Mouse (Mus musculus): ENCODE data around the gene Gm28047. TPM values are rescaled to one million over a fixed set of nuclear protein-coding genes. Genes with fewer than 3 reads are reported as not detected.

Gm28047 gene
- polyA plus RNA-seq, 1 experiment from 2014 or later: not detected

- ATAC-seq (ENCODE audit: insufficient number of reproducible peaks, insufficient read depth, low FRiP score, low read depth): no peak
- 86% methylated on average over 1 of the region's 1 CpGs for WGBS
- no peak overlapping the region for H3K4me2 ChIP-seq (replicated peaks; ENCODE audit: low read depth, low read length)
- peaks cover 49% of the 10 kb centered on the region for H3K36me3 ChIP-seq (ENCODE audit: control insufficient read depth, insufficient read depth, low read length)
- no peak overlapping the region for H3K27ac ChIP-seq (ENCODE audit: low read length)
- H3K9me3 ChIP-seq (ENCODE audit: control insufficient read depth, low read depth, low read length): no peaks in the 10 kb centered on the region
- H3K4me1 ChIP-seq (ENCODE audit: control insufficient read depth, insufficient read depth, low read length): no peaks in the 10 kb centered on the region
- no peaks in the 10 kb centered on the region for H3K27me3 ChIP-seq (ENCODE audit: control insufficient read depth, insufficient read depth, low read length)
- no peak overlapping the region for H3K9ac ChIP-seq (replicated peaks; ENCODE audit: low read depth, low read length)
- H3K4me3 ChIP-seq (ENCODE audit: low read depth, low read length): no peak overlapping the region
Observed at GRCm38 (mm10) chr15:102555581-102555980, 69.3 kb downstream of the Gm28047 start.

GRCm38 (mm10) chr15:102552599-102552998 is 72.3 kb downstream of the Gm28047 start:
- no peak for ATAC-seq (ENCODE audit: insufficient number of reproducible peaks, insufficient read depth, low FRiP score, low read depth)
- H3K36me3 ChIP-seq (ENCODE audit: control insufficient read depth, insufficient read depth, low read length): peaks cover 51% of the 10 kb centered on the region
- WGBS: 95% methylated on average over 5 of the region's 5 CpGs

GRCm38 (mm10) chr15:102547478-102547877 is 77.4 kb downstream of the Gm28047 start:
- Histone ChIP-seq H3K9me3 (ENCODE audit: control insufficient read depth, low read depth, low read length) (no peaks in the 10 kb centered on the region), H3K4me3 (ENCODE audit: low read depth, low read length) (no peak overlapping the region), H3K27ac (ENCODE audit: low read length) (no peak overlapping the region), H3K36me3 (ENCODE audit: control insufficient read depth, insufficient read depth, low read length) (peaks cover 51% of the 10 kb centered on the region), H3K4me2 (replicated peaks; ENCODE audit: low read depth, low read length) (no peak overlapping the region), H3K27me3 (ENCODE audit: control insufficient read depth, insufficient read depth, low read length) (no peaks in the 10 kb centered on the region), H3K4me1 (ENCODE audit: control insufficient read depth, insufficient read depth, low read length) (no peaks in the 10 kb centered on the region), H3K9ac (replicated peaks; ENCODE audit: low read depth, low read length) (no peak overlapping the region)
- ATAC-seq (ENCODE audit: insufficient number of reproducible peaks, insufficient read depth, low FRiP score, low read depth): no peak
- 95% methylated on average over 3 of the region's 3 CpGs for WGBS

More at GRCm38 (mm10) chr15:102552599-102552998, 72.3 kb downstream of the Gm28047 start:
- H3K4me3 ChIP-seq (ENCODE audit: low read depth, low read length): no peak overlapping the region
- H3K27me3 ChIP-seq (ENCODE audit: control insufficient read depth, insufficient read depth, low read length): no peaks in the 10 kb centered on the region
- no peaks in the 10 kb centered on the region for H3K9me3 ChIP-seq (ENCODE audit: control insufficient read depth, low read depth, low read length)
- no peak overlapping the region for H3K4me2 ChIP-seq (replicated peaks; ENCODE audit: low read depth, low read length)
- no peak overlapping the region for H3K27ac ChIP-seq (ENCODE audit: low read length)
- H3K4me1 ChIP-seq (ENCODE audit: control insufficient read depth, insufficient read depth, low read length): no peaks in the 10 kb centered on the region
- no peak overlapping the region for H3K9ac ChIP-seq (replicated peaks; ENCODE audit: low read depth, low read length)

GRCm38 (mm10) chr15:102546677-102547427 is 78.0 kb downstream of the Gm28047 start:
- no peaks in the 10 kb centered on the region for H3K4me1 ChIP-seq (ENCODE audit: control insufficient read depth, insufficient read depth, low read length)
- H3K27ac ChIP-seq (ENCODE audit: low read length): no peak overlapping the region
- no peaks in the 10 kb centered on the region for H3K27me3 ChIP-seq (ENCODE audit: control insufficient read depth, insufficient read depth, low read length)
- no peak for ATAC-seq (ENCODE audit: insufficient number of reproducible peaks, insufficient read depth, low FRiP score, low read depth)
- 87% methylated on average over 3 of the region's 3 CpGs for WGBS
- no peak overlapping the region for H3K4me2 ChIP-seq (replicated peaks; ENCODE audit: low read depth, low read length)
- H3K4me3 ChIP-seq (ENCODE audit: low read depth, low read length): no peak overlapping the region
- H3K36me3 ChIP-seq (ENCODE audit: control insufficient read depth, insufficient read depth, low read length): peaks cover 53% of the 10 kb centered on the region
- no peak overlapping the region for H3K9ac ChIP-seq (replicated peaks; ENCODE audit: low read depth, low read length)
- no peaks in the 10 kb centered on the region for H3K9me3 ChIP-seq (ENCODE audit: control insufficient read depth, low read depth, low read length)

- no peak for ATAC-seq (ENCODE audit: insufficient number of reproducible peaks, insufficient read depth, low FRiP score, low read depth)
- Histone ChIP-seq H3K27ac (ENCODE audit: low read length) (no peak overlapping the region), H3K4me3 (ENCODE audit: low read depth, low read length) (no peak overlapping the region), H3K4me2 (replicated peaks; ENCODE audit: low read depth, low read length) (no peak overlapping the region), H3K27me3 (ENCODE audit: control insufficient read depth, insufficient read depth, low read length) (no peaks in the 10 kb centered on the region), H3K9ac (replicated peaks; ENCODE audit: low read depth, low read length) (no peak overlapping the region), H3K9me3 (ENCODE audit: control insufficient read depth, low read depth, low read length) (no peaks in the 10 kb centered on the region), H3K36me3 (ENCODE audit: control insufficient read depth, insufficient read depth, low read length) (peaks cover 49% of the 10 kb centered on the region), H3K4me1 (ENCODE audit: control insufficient read depth, insufficient read depth, low read length) (no peaks in the 10 kb centered on the region)
- 91% methylated on average over 3 of the region's 3 CpGs for WGBS
Observed at GRCm38 (mm10) chr15:102546246-102546645, 78.6 kb downstream of the Gm28047 start.

- no peak overlapping the region for H3K27ac ChIP-seq (ENCODE audit: low read length)
- no peaks in the 10 kb centered on the region for H3K4me1 ChIP-seq (ENCODE audit: control insufficient read depth, insufficient read depth, low read length)
- H3K4me3 ChIP-seq (ENCODE audit: low read depth, low read length): no peak overlapping the region
- WGBS: 94% methylated on average over 4 of the region's 4 CpGs
- H3K36me3 ChIP-seq (ENCODE audit: control insufficient read depth, insufficient read depth, low read length): peaks cover 48% of the 10 kb centered on the region
- ATAC-seq (ENCODE audit: insufficient number of reproducible peaks, insufficient read depth, low FRiP score, low read depth): no peak
- H3K9me3 ChIP-seq (ENCODE audit: control insufficient read depth, low read depth, low read length): no peaks in the 10 kb centered on the region
- H3K4me2 ChIP-seq (replicated peaks; ENCODE audit: low read depth, low read length): no peak overlapping the region
- H3K9ac ChIP-seq (replicated peaks; ENCODE audit: low read depth, low read length): no peak overlapping the region
- no peaks in the 10 kb centered on the region for H3K27me3 ChIP-seq (ENCODE audit: control insufficient read depth, insufficient read depth, low read length)
Observed at GRCm38 (mm10) chr15:102544801-102545200, 80.1 kb downstream of the Gm28047 start.

GRCm38 (mm10) chr15:102533926-102534325 is 90.9 kb downstream of the Gm28047 start:
- 93% methylated on average over 7 of the region's 7 CpGs for WGBS
- peaks cover 69% of the 10 kb centered on the region for H3K36me3 ChIP-seq (ENCODE audit: control insufficient read depth, insufficient read depth, low read length)
- ATAC-seq (ENCODE audit: insufficient number of reproducible peaks, insufficient read depth, low FRiP score, low read depth): no peak
- H3K9me3 ChIP-seq (ENCODE audit: control insufficient read depth, low read depth, low read length): no peaks in the 10 kb centered on the region
- H3K27me3 ChIP-seq (ENCODE audit: control insufficient read depth, insufficient read depth, low read length): no peaks in the 10 kb centered on the region
- H3K9ac ChIP-seq (replicated peaks; ENCODE audit: low read depth, low read length): no peak overlapping the region
- H3K4me3 ChIP-seq (ENCODE audit: low read depth, low read length): no peak overlapping the region
- H3K4me2 ChIP-seq (replicated peaks; ENCODE audit: low read depth, low read length): no peak overlapping the region
- no peaks in the 10 kb centered on the region for H3K4me1 ChIP-seq (ENCODE audit: control insufficient read depth, insufficient read depth, low read length)
- H3K27ac ChIP-seq (ENCODE audit: low read length): no peak overlapping the region

GRCm38 (mm10) chr15:102532106-102532900 is 92.6 kb downstream of the Gm28047 start:
- H3K9me3 ChIP-seq (ENCODE audit: control insufficient read depth, low read depth, low read length): no peaks in the 10 kb centered on the region
- H3K4me3 ChIP-seq (ENCODE audit: low read depth, low read length): no peak overlapping the region
- no peaks in the 10 kb centered on the region for H3K4me1 ChIP-seq (ENCODE audit: control insufficient read depth, insufficient read depth, low read length)
- 88% methylated on average over 3 of the region's 3 CpGs for WGBS
- ATAC-seq (ENCODE audit: insufficient number of reproducible peaks, insufficient read depth, low FRiP score, low read depth): no peak
- no peak overlapping the region for H3K4me2 ChIP-seq (replicated peaks; ENCODE audit: low read depth, low read length)
- no peaks in the 10 kb centered on the region for H3K27me3 ChIP-seq (ENCODE audit: control insufficient read depth, insufficient read depth, low read length)
- H3K36me3 ChIP-seq (ENCODE audit: control insufficient read depth, insufficient read depth, low read length): peaks cover 74% of the 10 kb centered on the region
- H3K9ac ChIP-seq (replicated peaks; ENCODE audit: low read depth, low read length): no peak overlapping the region
- no peak overlapping the region for H3K27ac ChIP-seq (ENCODE audit: low read length)

Measured in stomach, embryonic 14.5 days (tissue).